Mouse (Mus musculus) embryonic facial prominence, embryonic 11.5 days (tissue): ENCODE data around the gene Clstn1. TPM values are rescaled to one million over a fixed set of nuclear protein-coding genes. Genes with fewer than 3 reads are reported as not detected.
"Not testable (repeated sequence)": the region's sequence is repeated elsewhere in the genome, so short reads cannot be mapped to it uniquely, and the experiment has no call there.

ENCODE experiments used
- ATAC-seq: fragments of 200-750 bp; cut with Nextera tagmentation; replicated peaks from 2 replicates; pipeline ENCODE4 v1.8.0; 2017; ENCODE audit warnings: low read depth; ENCODE audit not compliant: insufficient number of reproducible peaks, low FRiP score, low TSS enrichment
- DNase-seq: peaks from one replicate; pipeline ENCODE4 v3.0.0-alpha.2; 2015; ENCODE audit warnings: low spot score
- H3K27ac ChIP-seq: fragments of 300-500 bp; sonication (generic); replicated peaks from 2 replicates; pipeline ENCODE4 v1.5.1; 2014; ENCODE audit warnings: mild to moderate bottlenecking, low read depth, low read length, control low read depth
- H3K27me3 ChIP-seq: fragments of 300-500 bp; sonication (generic); 2 replicates; pipeline ENCODE4 v1.6.1; 2014; ENCODE audit warnings: mild to moderate bottlenecking, low read length, moderate library complexity, mixed read lengths; ENCODE audit not compliant: control insufficient read depth, insufficient read depth
- H3K36me3 ChIP-seq: fragments of 300-500 bp; sonication (generic); replicated peaks from 2 replicates; pipeline ENCODE4 v1.6.1; 2014; ENCODE audit warnings: low read depth, mild to moderate bottlenecking, low read length, moderate library complexity, mixed read lengths; ENCODE audit not compliant: control insufficient read depth, insufficient read depth
- H3K4me1 ChIP-seq: fragments of 300-500 bp; sonication (generic); 2 replicates; pipeline ENCODE4 v1.6.1; 2014; ENCODE audit warnings: low read length, mixed read lengths; ENCODE audit not compliant: control insufficient read depth, insufficient read depth
- H3K4me2 ChIP-seq: fragments of 300-500 bp; sonication (generic); 2 replicates; pipeline ENCODE4 v1.6.1; 2014; ENCODE audit warnings: low read depth, mild to moderate bottlenecking, control low read depth, low read length, moderate library complexity
- H3K4me3 ChIP-seq: fragments of 300-500 bp; sonication (generic); 2 replicates; pipeline ENCODE4 v1.5.1; 2014; ENCODE audit warnings: low read depth, low read length, control low read depth
- H3K9ac ChIP-seq: fragments of 300-500 bp; sonication (generic); replicated peaks from 2 replicates; pipeline ENCODE4 v1.6.1; 2014; ENCODE audit warnings: mild to moderate bottlenecking, control low read depth, low read length
- H3K9me3 ChIP-seq: fragments of 300-500 bp; sonication (generic); replicated peaks from 2 replicates; pipeline ENCODE4 v1.6.1; 2016; ENCODE audit warnings: mild to moderate bottlenecking, low read length, inconsistent platforms, mixed read lengths; ENCODE audit not compliant: control insufficient read depth
- WGBS: fragments of 180-500 bp; shearing (Covaris S2); extraction: QIAGEN DNeasy Blood & Tissue Kit; methylation state at CpG from one replicate; pipeline ENCODE4 v1.1.7; 2014; 5-methylcytosine and 5-hydroxymethylcytosine counted together
- polyA plus RNA-seq: library from polyadenylated mRNA; unstranded; fragments of >200 nt; fragmentation: Nextera tagmentation; extraction: Ambion mirVana; gene quantifications from 2 replicates; pipeline ENCODE4 v1.2.1, GENCODE M21; 2014

The Clstn1 gene
- polyA plus RNA-seq, 1 experiment from 2014 or later: 27.3 TPM

- H3K4me2 ChIP-seq: no peak overlapping the region
- no peak overlapping the region for H3K27ac ChIP-seq
- DNase-seq: no peak
- no peaks in the 10 kb centered on the region for H3K4me1 ChIP-seq
- no peaks in the 10 kb centered on the region for H3K9me3 ChIP-seq
- H3K4me3 ChIP-seq: no peak overlapping the region
- H3K9ac ChIP-seq: no peak overlapping the region
- no peaks in the 10 kb centered on the region for H3K36me3 ChIP-seq
- 96% methylated on average over 3 of the region's 3 CpGs for WGBS
- no peak for ATAC-seq
- H3K27me3 ChIP-seq: no peaks in the 10 kb centered on the region
These were observed 28.6 kb downstream of the Clstn1 start for GRCm38 (mm10) chr4:149614869-149615268.

- not testable (repeated sequence) for H3K4me1 ChIP-seq, H3K27ac ChIP-seq, H3K36me3 ChIP-seq, H3K9ac ChIP-seq, DNase-seq, ATAC-seq, H3K4me2 ChIP-seq, H3K9me3 ChIP-seq, H3K4me3 ChIP-seq, H3K27me3 ChIP-seq
- 75% methylated on average over 3 of the region's 3 CpGs for WGBS
These were observed 30.7 kb downstream of the Clstn1 start for GRCm38 (mm10) chr4:149616999-149617398.

DNA sequence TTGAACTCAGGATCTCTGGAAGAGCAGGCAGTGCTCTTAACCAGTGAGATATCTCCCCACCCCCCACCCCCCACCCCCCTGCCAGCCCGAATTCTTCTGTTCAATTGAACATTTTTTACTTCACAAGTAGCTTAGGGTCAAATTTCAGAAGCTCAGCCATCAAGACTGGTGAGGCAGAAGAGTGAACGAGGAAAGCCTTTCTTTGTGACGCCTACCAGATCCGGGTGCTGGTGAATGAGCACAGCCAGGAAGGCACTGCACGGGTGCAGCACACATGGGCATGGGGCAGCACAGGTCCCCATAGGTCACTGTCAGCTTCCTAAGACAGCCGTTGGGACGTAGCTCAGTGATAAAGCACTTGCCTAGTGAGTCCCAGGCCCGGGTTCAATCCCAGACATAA lies 33.7 kb downstream of the Clstn1 start:
- H3K4me3 ChIP-seq: no peak overlapping the region
- H3K9ac ChIP-seq: no peak overlapping the region
- H3K9me3 ChIP-seq: no peaks in the 10 kb centered on the region
- H3K4me2 ChIP-seq: no peak overlapping the region
- no peak overlapping the region for H3K27ac ChIP-seq
- no peaks in the 10 kb centered on the region for H3K27me3 ChIP-seq
- 31% methylated on average over 8 of the region's 8 CpGs for WGBS
- ATAC-seq (0 out of 2 replicates have a peak, but pooled peaks have one; percentile 18), DNase-seq (peak; percentile 34)
- H3K4me1 ChIP-seq: no peaks in the 10 kb centered on the region
- H3K36me3 ChIP-seq: no peaks in the 10 kb centered on the region

DNA sequence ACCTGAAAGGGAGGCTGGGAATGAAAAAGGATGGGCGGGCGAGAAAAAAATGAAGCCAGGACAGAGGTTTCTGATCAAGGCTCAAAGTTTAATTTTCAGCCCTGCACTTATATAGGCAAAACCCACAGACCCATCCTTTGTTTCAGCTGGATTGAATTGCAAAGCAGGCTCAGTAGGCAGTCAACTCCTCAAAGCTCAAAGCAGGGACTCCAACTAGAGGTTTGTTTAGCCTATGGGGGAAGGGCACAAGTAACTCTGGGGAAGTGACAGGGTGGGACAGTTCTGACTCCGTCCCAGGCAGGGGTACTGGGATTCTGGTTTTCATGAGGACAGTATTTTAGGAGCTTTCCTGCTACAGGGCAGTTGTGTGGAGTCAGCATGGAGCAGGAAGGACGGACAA lies 35.0 kb downstream of the Clstn1 start:
- Histone ChIP-seq H3K9ac (no peak overlapping the region), H3K36me3 (no peaks in the 10 kb centered on the region), H3K9me3 (no peaks in the 10 kb centered on the region), H3K4me1 (no peaks in the 10 kb centered on the region), H3K27ac (no peak overlapping the region), H3K27me3 (no peaks in the 10 kb centered on the region), H3K4me2 (no peak overlapping the region), H3K4me3 (no peak overlapping the region)
- DNase-seq (no peak), ATAC-seq (no peak)
- 51% methylated on average over 4 of the region's 4 CpGs for WGBS

DNA sequence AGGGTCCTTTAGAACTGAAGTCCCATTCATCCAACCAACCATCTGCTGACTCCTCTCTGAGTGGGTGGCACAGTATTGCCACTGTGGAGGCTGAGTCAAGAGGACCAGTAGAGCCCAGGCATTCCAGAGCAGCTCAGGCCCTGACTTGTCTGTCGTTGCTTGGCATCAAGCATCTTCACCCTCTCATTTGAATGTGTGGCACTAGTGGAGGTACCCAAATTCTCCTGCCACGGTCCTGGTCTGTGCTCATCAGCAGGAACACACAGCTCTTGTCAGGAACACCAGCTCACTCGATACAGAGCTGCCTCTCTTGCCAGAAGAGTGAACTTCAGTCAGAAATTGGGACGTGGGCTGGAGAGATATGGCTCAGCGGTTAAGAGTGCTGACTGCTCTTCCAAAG lies 37.4 kb downstream of the Clstn1 start:
- H3K27ac ChIP-seq: no peak overlapping the region
- ATAC-seq (no peak), DNase-seq (no peak)
- no peak overlapping the region for H3K4me3 ChIP-seq
- no peaks in the 10 kb centered on the region for H3K9me3 ChIP-seq
- no peaks in the 10 kb centered on the region for H3K36me3 ChIP-seq
- H3K4me2 ChIP-seq: no peak overlapping the region
- H3K4me1 ChIP-seq: no peaks in the 10 kb centered on the region
- H3K9ac ChIP-seq: no peak overlapping the region
- WGBS: 85% methylated on average over 5 of the region's 5 CpGs
- H3K27me3 ChIP-seq: no peaks in the 10 kb centered on the region

DNA sequence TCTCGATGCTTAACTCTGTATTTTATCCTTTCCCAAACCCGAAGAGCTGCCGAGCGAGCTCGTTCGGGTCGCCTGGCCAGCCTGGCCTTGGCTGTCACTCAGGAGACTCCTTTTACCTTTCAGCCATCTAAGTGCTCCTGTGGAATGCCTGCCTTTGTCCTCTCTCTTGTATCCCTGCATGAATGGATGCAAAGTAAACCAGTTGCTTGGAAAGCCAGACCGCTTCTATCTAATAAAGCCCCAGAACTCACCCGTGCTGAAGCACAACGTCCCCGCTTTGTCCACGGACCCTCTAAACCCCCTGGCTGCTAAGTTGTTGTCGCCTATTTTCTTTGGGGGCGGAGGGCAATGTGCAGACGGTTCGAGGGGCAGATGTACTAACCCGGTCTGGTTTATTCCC lies 40.5 kb downstream of the Clstn1 start:
- Histone ChIP-seq H3K9me3 (no peaks in the 10 kb centered on the region), H3K4me1 (no peaks in the 10 kb centered on the region), H3K4me2 (no peak overlapping the region), H3K36me3 (no peaks in the 10 kb centered on the region; the same call in 1 of the 2 replicates), H3K27me3 (no peaks in the 10 kb centered on the region), H3K27ac (no peak overlapping the region), H3K4me3 (no peak overlapping the region), H3K9ac (no peak overlapping the region)
- 69% methylated on average over 17 of the region's 17 CpGs for whole genome bisulfite sequencing
- no peak for DNase-seq
- no peak for ATAC-seq

GRCm38 (mm10) chr4:149628372-149628771 lies 42.1 kb downstream of the Clstn1 start:
- H3K9me3 ChIP-seq: no peaks in the 10 kb centered on the region
- H3K9ac ChIP-seq: no peak overlapping the region
- no peak overlapping the region for H3K27ac ChIP-seq
- no peaks in the 10 kb centered on the region for H3K4me1 ChIP-seq
- no peaks in the 10 kb centered on the region; the same call in 1 of the 2 replicates for H3K36me3 ChIP-seq
- ATAC-seq (no peak), DNase-seq (peak; percentile 58)
- H3K27me3 ChIP-seq: no peaks in the 10 kb centered on the region
- H3K4me2 ChIP-seq: no peak overlapping the region
- no peak overlapping the region for H3K4me3 ChIP-seq
- WGBS: 74% methylated on average over 10 of the region's 10 CpGs

- Histone ChIP-seq H3K9me3 (no peaks in the 10 kb centered on the region), H3K4me2 (no peak overlapping the region), H3K4me3 (no peak overlapping the region), H3K27ac (no peak overlapping the region), H3K4me1 (no peaks in the 10 kb centered on the region), H3K9ac (no peak overlapping the region), H3K27me3 (no peaks in the 10 kb centered on the region), H3K36me3 (no peaks in the 10 kb centered on the region; the same call in 1 of the 2 replicates)
- DNase-seq (no peak), ATAC-seq (no peak)
- 86% methylated on average over 9 of the region's 9 CpGs for WGBS
These were observed 42.5 kb downstream of the Clstn1 start for GRCm38 (mm10) chr4:149628810-149629209.
